Mouse (Mus musculus) bone marrow, adult 2 months (tissue): ENCODE results near the gene Nxf7.

Experiments
- CTCF ChIP-seq: fragments of 200-500 bp; IDR thresholded peaks from 2 replicates; pipeline ENCODE4 v1.5.1; 2011; ENCODE audit warnings: low read length, control low read depth; ENCODE audit not compliant: control insufficient read depth, insufficient read depth
- POLR2A ChIP-seq: fragments of 200-500 bp; IDR thresholded peaks from 2 replicates; pipeline ENCODE4 v1.6.1; 2011; ENCODE audit warnings: low read depth, mild to moderate bottlenecking, control low read depth, low read length, borderline replicate concordance; ENCODE audit not compliant: control insufficient read depth

DNA sequence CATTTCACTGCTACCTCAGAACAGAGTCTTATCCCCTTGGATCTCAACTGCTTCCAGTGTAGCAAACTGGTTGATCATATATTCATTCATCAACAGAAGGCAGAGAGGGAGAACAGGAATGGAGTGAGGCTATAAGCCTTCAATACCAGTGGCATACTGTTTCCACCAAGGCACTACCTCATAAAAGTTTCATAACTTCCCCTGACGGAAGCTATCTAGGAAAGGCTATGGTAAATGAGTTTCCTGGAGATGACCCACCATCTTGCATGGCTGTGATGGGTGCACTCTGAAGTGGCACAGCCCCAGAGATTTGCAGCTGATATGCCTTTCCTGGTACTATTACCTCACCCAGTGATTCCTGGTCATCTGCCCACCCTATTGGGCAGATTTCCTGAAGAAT is 22.2 kb downstream of the Nxf7 start:
- no peak for TF ChIP-seq CTCF
- TF ChIP-seq POLR2A: no peak
